Mouse (Mus musculus) bone marrow, adult 2 months (tissue): ENCODE measurements around the gene Zfp592. TPM values are rescaled to one million over a fixed set of nuclear protein-coding genes. Genes with fewer than 3 reads are reported as not detected.

Experiments used
- H3K27ac ChIP-seq: fragments of 200-500 bp; 2 replicates; pipeline ENCODE4 v1.5.1; 2012; ENCODE audit warnings: low read depth, mild to moderate bottlenecking, control low read depth, inconsistent platforms, low read length; ENCODE audit not compliant: control insufficient read depth, poor library complexity, insufficient read depth
- H3K4me1 ChIP-seq: fragments of 200-500 bp; 2 replicates; pipeline ENCODE4 v1.6.1; 2011; ENCODE audit warnings: low read length; ENCODE audit not compliant: control insufficient read depth, insufficient read depth
- H3K4me3 ChIP-seq: fragments of 200-500 bp; replicated peaks from 2 replicates; pipeline ENCODE3; 2011; ENCODE audit warnings: mild to moderate bottlenecking, low read depth, low read length, control low read depth; ENCODE audit not compliant: control insufficient read depth
- CTCF ChIP-seq: fragments of 200-500 bp; IDR thresholded peaks from 2 replicates; pipeline ENCODE4 v1.5.1; 2011; ENCODE audit warnings: low read length, control low read depth; ENCODE audit not compliant: control insufficient read depth, insufficient read depth
- POLR2A ChIP-seq: fragments of 200-500 bp; IDR thresholded peaks from 2 replicates; pipeline ENCODE4 v1.6.1; 2011; ENCODE audit warnings: low read depth, mild to moderate bottlenecking, control low read depth, low read length, borderline replicate concordance; ENCODE audit not compliant: control insufficient read depth
- WGBS: fragments of 180-500 bp; shearing (Covaris S2); methylation state at CpG from one replicate; pipeline ENCODE4 v1.1.7; 2018; 5-methylcytosine and 5-hydroxymethylcytosine counted together
- polyA plus RNA-seq: library from polyadenylated mRNA; stranded (reverse); fragments of >200 nt; gene quantifications from 2 replicates; pipeline ENCODE4 v1.2.4, GENCODE M21; 2011; ENCODE audit warnings: low replicate concordance; ENCODE audit not compliant: missing spikeins, insufficient read depth, insufficient read length

The Zfp592 gene
- 13.7 and 24.7 TPM in 2 replicates for polyA plus RNA-seq

DNA sequence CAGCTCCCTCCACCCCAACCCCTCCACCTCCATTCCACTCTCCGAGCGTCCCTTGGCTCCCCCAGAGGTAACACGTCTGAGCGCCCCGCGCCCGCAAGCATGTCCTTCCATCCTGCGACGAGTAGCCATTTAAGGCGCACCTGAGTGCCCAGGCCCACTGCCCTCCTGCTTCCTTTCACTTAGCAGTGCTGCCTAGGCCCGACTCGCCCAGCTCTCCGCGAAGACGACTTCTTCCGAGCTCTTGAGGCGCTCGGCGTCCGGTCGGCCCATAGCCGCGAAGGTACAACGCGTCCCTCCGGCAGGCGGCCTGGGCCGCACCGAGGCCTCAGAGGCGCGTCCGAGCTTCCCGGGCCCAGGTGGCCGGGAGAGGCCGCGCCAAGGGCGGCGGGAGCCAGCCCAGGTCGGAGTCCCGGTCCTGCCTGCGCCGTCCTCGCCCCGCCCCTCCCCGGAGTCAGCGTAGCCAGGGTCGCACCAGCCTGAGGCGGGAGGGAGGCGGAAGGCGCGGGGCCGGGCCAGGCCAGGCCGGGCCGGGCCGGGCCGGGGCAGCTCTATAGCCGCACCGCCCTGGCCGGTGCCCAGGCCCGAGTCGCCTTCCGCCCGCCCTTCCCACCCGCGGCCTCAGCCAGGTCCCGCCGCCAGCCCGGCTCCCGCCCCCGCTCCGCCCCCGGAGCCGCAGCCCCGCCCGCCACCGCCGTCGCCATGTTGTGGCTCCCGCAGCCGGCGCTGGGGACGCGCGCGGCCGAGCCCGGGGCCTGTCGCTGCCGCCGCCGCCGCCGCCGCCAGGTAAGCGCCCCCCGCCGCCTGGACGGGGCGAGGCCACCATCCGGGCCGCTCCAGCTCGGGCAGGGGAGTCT lies at the start of gene Zfp592:
TSS of gene Zfp592 (plus strand) at position 702 of the 854 bp plus-strand sequence.
- Histone ChIP-seq H3K4me1 (no peaks in the 10 kb centered on the region; the same call in 1 of the 2 replicates), H3K4me3 (peak within 1 kb of the TSS; percentile 85), H3K27ac (peak within 1 kb of the TSS; percentile 97)
- TF ChIP-seq CTCF (no peak), POLR2A (peak; percentile 39; the same call in 1 of the 2 replicates)
- under 1% methylated on average over 90 of the region's 102 CpGs for WGBS

DNA sequence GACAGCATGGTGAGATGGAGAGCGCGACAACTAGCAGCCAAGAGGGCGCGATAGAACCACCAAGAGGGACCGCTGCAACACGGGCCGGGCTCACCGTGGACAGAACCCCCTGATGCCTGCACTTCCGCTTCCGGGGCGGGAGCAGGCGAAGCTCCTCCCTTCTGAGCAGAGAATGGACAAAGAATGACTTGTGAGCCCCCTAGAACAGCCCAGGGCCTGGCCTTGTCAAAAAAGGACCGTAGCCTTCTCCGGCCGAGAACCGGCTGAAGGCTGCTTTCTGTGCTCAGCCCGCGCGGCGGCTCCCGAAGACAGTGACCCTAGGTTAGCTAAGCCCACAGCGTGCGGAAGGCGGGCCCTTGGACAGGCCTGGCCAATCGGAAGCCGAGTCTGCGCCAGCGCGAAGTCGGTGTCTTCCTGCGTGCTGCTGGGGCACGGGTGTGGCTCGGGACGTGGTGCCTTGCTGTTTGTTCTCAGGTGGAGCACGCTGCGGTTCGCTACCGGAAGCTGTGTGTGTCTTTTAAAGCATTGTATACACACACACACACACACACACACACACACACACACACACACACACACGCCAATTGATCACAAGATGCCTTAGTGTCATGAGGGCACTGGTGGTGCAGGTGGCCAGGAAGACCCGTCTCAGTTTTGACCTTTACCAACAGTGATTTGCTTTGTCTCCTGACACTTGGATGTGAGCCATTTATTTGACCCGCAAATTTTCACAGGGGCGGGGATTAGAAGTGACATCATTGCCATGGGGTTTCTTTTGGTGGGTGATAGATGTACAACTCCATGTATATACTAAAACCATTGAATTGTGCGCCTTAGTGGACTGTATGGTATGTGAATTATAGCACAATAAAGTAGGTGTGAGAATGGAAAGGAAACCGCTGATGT lies 45.8 kb upstream of the Zfp592 start, which contains the start of gene Sec11a:
TSS of gene Sec11a (minus strand) at position 336 of the 906 bp plus-strand sequence.
- Histone ChIP-seq H3K4me3 (peak within 1 kb of the TSS; percentile 97), H3K4me1 (peaks cover 1% of the 10 kb centered on the region; the same call in 1 of the 2 replicates), H3K27ac (peak within 1 kb of the TSS; percentile 76)
- WGBS = 2% methylated on average over 44 of the region's 44 CpGs
- TF ChIP-seq POLR2A (peak; percentile 75; the same call in 1 of the 2 replicates), CTCF (no peak)

DNA sequence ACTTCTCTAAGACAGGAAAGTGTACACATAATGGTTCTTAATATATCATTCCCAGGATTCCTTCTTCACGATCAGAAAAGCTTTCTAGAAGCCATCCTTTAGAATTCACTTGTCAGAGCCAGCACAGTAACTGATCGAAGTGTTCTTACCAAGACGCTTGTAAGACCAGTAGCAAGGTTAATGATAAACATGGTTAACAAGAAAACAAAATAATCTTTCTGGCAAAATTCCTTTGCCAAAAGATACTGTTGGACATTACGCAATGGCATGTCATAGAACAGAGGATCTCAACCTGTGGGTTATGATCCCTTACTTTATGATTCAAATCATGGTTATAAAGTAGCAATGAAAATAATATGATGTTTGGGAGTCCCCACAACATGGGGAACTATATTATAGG lies 42.0 kb upstream of the Zfp592 start:
- no peak for TF ChIP-seq POLR2A
- TF ChIP-seq CTCF = no peak
- Histone ChIP-seq H3K4me1 (no peaks in the 10 kb centered on the region; the same call in 1 of the 2 replicates), H3K4me3 (no peak overlapping the region), H3K27ac (no peak overlapping the region)
- 86% methylated on average over 4 of the region's 4 CpGs for WGBS

DNA sequence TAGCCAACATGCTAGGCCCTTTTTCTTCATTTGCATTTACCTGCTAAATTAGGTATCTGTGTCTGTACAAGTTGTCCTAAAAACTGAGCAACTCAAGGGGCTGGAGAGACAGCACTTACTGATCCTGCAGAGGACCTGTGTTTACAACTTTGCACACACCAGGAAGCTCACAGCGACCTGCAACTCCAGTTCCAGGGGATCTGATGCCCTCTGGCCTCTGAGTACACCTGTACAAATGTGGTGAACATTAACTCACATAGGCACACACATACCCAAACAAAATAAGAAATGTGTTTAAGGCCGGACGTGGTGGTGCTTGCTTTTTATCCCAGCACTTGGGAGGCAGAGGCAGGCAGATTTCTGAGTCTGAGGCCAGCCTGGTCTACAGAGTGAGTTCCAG lies 41.3 kb upstream of the Zfp592 start:
- H3K4me1 ChIP-seq = no peaks in the 10 kb centered on the region; the same call in 1 of the 2 replicates
- WGBS = 70% methylated on average over 3 of the region's 3 CpGs
- H3K27ac ChIP-seq = no peak overlapping the region
- no peak overlapping the region for H3K4me3 ChIP-seq
- TF ChIP-seq CTCF = no peak
- TF ChIP-seq POLR2A = no peak

DNA sequence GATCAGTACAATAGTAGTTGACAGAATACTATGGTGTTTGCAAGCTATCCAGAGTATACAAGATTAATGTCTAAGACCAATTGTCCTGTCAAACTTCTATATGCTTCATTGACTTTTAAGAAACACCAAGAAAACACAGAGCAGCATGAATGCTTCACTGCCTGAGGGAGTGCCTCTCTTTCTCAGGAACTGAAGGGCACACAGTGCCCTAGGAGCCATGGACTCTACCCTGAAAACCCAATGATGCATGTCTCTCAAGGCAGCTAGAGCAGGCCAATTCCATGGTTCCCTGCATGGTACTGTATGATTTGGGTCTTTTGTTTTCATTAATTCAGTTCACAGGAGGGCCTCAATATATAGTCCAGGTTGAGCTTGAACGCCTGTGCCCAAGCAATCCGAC lies 39.2 kb upstream of the Zfp592 start:
- TF ChIP-seq POLR2A (no peak), CTCF (no peak)
- Histone ChIP-seq H3K4me1 (no peaks in the 10 kb centered on the region), H3K27ac (no peak overlapping the region), H3K4me3 (no peak overlapping the region)
- WGBS = 77% methylated on average over 2 of the region's 2 CpGs

DNA sequence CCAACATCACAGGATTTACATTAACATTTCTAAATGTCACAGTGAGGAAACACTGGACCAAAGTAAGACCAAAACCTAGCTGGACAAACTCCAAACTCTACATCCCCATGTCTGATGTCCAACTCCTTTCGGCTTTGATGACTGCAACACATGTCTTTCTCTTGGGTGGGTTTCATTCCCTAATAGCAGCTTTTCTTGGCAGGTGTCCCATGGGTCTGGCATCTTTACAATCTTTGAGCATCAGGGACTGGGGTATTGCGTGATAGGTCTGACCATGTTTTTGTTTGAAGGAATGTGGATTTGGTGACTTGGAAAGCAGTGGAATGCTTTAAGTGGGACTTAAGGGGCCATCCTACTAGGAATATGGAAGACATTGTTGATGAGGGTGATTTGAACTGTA lies 36.6 kb upstream of the Zfp592 start:
- Histone ChIP-seq H3K27ac (no peak overlapping the region), H3K4me3 (no peak overlapping the region), H3K4me1 (no peaks in the 10 kb centered on the region)
- WGBS = 83% methylated on average over 2 of the region's 2 CpGs
- TF ChIP-seq CTCF (no peak), POLR2A (no peak)

DNA sequence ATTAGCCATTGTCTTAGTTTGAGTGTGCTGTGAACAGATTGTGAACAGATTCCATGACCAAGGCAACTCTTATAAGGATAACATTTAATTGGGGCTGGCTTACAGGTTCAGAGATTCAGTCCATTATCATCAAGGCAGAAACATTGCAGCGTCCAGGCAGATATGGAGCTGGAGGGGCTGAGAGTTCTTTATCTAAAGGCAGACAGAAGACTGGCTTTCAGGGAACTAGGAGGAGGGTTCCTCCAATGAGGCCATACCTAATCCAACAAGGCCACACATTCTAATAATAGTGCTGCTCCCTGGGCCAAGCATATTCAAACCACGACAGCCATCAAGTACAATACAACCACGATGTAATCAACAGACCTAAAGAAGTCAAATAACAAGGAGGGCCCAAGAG lies 34.5 kb upstream of the Zfp592 start:
- 48% methylated on average over 3 of the region's 3 CpGs for WGBS
- H3K27ac ChIP-seq = no peak overlapping the region

More for the DNA sequence above, 34.5 kb upstream of the Zfp592 start:
- Histone ChIP-seq H3K4me1 (no peaks in the 10 kb centered on the region), H3K4me3 (no peak overlapping the region)
- TF ChIP-seq CTCF = no peak
- no peak for TF ChIP-seq POLR2A
